Mouse (Mus musculus) limb, embryonic 14.5 days (tissue): ENCODE measurements around the gene Ubl7. TPM values are rescaled to one million over a fixed set of nuclear protein-coding genes. Genes with fewer than 3 reads are reported as not detected.

Source experiments
- ATAC-seq: fragments of 200-750 bp; cut with Nextera tagmentation; 2 replicates; pipeline ENCODE4 v1.8.0; 2017; ENCODE audit warnings: low read depth, moderate number of reproducible peaks, moderate TSS enrichment; ENCODE audit not compliant: low FRiP score
- DNase-seq: peaks from one replicate; pipeline ENCODE4 v3.0.0-alpha.2; 2015; ENCODE audit warnings: low spot score
- H3K27ac ChIP-seq: fragments of 300-500 bp; sonication (generic); replicated peaks from 2 replicates; pipeline ENCODE4 v1.5.1; 2014; ENCODE audit warnings: low read depth, mild to moderate bottlenecking, low read length, moderate library complexity, mixed read lengths
- H3K27me3 ChIP-seq: fragments of 300-500 bp; sonication (generic); 2 replicates; pipeline ENCODE4 v1.6.1; 2014; ENCODE audit warnings: low read length, mixed read lengths; ENCODE audit not compliant: control insufficient read depth, insufficient read depth
- H3K36me3 ChIP-seq: fragments of 300-500 bp; sonication (generic); 2 replicates; pipeline ENCODE4 v1.6.1; 2014; ENCODE audit warnings: mild to moderate bottlenecking, low read length, moderate library complexity, mixed read lengths; ENCODE audit not compliant: control insufficient read depth, insufficient read depth
- H3K4me1 ChIP-seq: fragments of 300-500 bp; sonication (generic); 2 replicates; pipeline ENCODE4 v1.6.1; 2014; ENCODE audit warnings: antibody characterized with exemption, low read length, mixed read lengths; ENCODE audit not compliant: control insufficient read depth, insufficient read depth
- H3K4me2 ChIP-seq: fragments of 300-500 bp; sonication (generic); replicated peaks from 2 replicates; pipeline ENCODE4 v1.6.1; 2014; ENCODE audit warnings: low read depth, mild to moderate bottlenecking, low read length, moderate library complexity; ENCODE audit not compliant: severe bottlenecking
- H3K4me3 ChIP-seq: fragments of 300-500 bp; sonication (generic); replicated peaks from 2 replicates; pipeline ENCODE4 v1.5.1; 2014; ENCODE audit warnings: low read length
- H3K9ac ChIP-seq: fragments of 300-500 bp; sonication (generic); 2 replicates; pipeline ENCODE4 v1.6.1; 2014; ENCODE audit warnings: mild to moderate bottlenecking, low read depth, low read length, moderate library complexity; ENCODE audit not compliant: severe bottlenecking
- H3K9me3 ChIP-seq: fragments of 300-500 bp; sonication (generic); 2 replicates; pipeline ENCODE4 v1.6.1; 2016; ENCODE audit warnings: low read length; ENCODE audit not compliant: control insufficient read depth
- POLR2A ChIP-seq: fragments of 200-500 bp; IDR thresholded peaks from 2 replicates; pipeline ENCODE4 v1.8.0; 2012; ENCODE audit warnings: inconsistent platforms, mild to moderate bottlenecking, moderate library complexity, borderline replicate concordance; ENCODE audit not compliant: insufficient read depth, insufficient read length; ENCODE audit errors: extremely low read depth
- WGBS: fragments of 180-500 bp; shearing (Covaris S2); extraction: QIAGEN DNeasy Blood & Tissue Kit; methylation state at CpG from one replicate; pipeline ENCODE4 v1.1.7; 2014; 5-methylcytosine and 5-hydroxymethylcytosine counted together
- polyA plus RNA-seq, 2 experiments: library from polyadenylated mRNA; depleted of rRNA in 1 of 2; stranded (reverse) in 1 of 2; unstranded in 1 of 2; fragments of >200 nt; fragmentation: Nextera tagmentation in 1 of 2; extraction: Ambion mirVana in 1 of 2; gene quantifications; 2 replicates each; pipeline versions ENCODE4 v1.2.1 to v1.2.3; 2012 to 2014

Ubl7 gene
- polyA plus RNA-seq, 2 experiments: 76.7 to 99.0 TPM

- no peak overlapping the region for H3K4me3 ChIP-seq
- DNase-seq: no peak
- no peak overlapping the region for H3K27ac ChIP-seq
- no peak overlapping the region for H3K4me2 ChIP-seq
- peaks cover 12% of the 10 kb centered on the region for H3K4me1 ChIP-seq
- 59% methylated on average over 5 of the region's 5 CpGs for WGBS
- no peaks in the 10 kb centered on the region for H3K9me3 ChIP-seq
- no peak overlapping the region for H3K9ac ChIP-seq
- peaks cover 36% of the 10 kb centered on the region for H3K27me3 ChIP-seq
- TF ChIP-seq POLR2A: no peak
- no peaks in the 10 kb centered on the region for H3K36me3 ChIP-seq
- ATAC-seq: no peak
Observed at GRCm38 (mm10) chr9:57938225-57939055, 27.7 kb downstream of the Ubl7 start.

GRCm38 (mm10) chr9:57939431-57940348 is 28.9 kb downstream of the Ubl7 start, which contains the start of gene Sema7a:
Gene Sema7a (plus strand): TSS chr9:57940112.
- Histone ChIP-seq H3K4me2 (peak within 1 kb of the TSS; percentile 97), H3K36me3 (no peaks in the 10 kb centered on the region), H3K4me3 (peak within 1 kb of the TSS; percentile 63), H3K4me1 (peaks cover 12% of the 10 kb centered on the region), H3K27me3 (peaks cover 36% of the 10 kb centered on the region), H3K9ac (peak within 1 kb of the TSS; percentile 66), H3K27ac (no peak within 1 kb of the TSS), H3K9me3 (no peaks in the 10 kb centered on the region)
- WGBS: 4% methylated on average over 36 of the region's 60 CpGs
- ATAC-seq (peak; percentile 80), DNase-seq (peak; percentile 72)
- TF ChIP-seq POLR2A: no peak

GRCm38 (mm10) chr9:57940349-57940794 is 29.6 kb downstream of the Ubl7 start:
- H3K27me3 ChIP-seq: peaks cover 36% of the 10 kb centered on the region
- under 1% methylated on average over 24 of the region's 44 CpGs for WGBS

GRCm38 (mm10) chr9:57940861-57941638 is 30.3 kb downstream of the Ubl7 start:
- no peak for TF ChIP-seq POLR2A
- H3K36me3 ChIP-seq: no peaks in the 10 kb centered on the region
- WGBS: 8% methylated on average over 26 of the region's 28 CpGs
- H3K9me3 ChIP-seq: no peaks in the 10 kb centered on the region
- H3K4me3 ChIP-seq: peak overlapping the region; percentile 63
- ATAC-seq (no peak), DNase-seq (no peak)
- peaks cover 12% of the 10 kb centered on the region for H3K4me1 ChIP-seq
- H3K9ac ChIP-seq: peak overlapping the region; percentile 66
- no peak overlapping the region for H3K27ac ChIP-seq
- H3K4me2 ChIP-seq: peak overlapping the region; percentile 97
- H3K27me3 ChIP-seq: peaks cover 36% of the 10 kb centered on the region

More at GRCm38 (mm10) chr9:57940349-57940794, 29.6 kb downstream of the Ubl7 start:
- H3K9ac ChIP-seq: peak overlapping the region; percentile 66
- peak overlapping the region; percentile 63 for H3K4me3 ChIP-seq
- DNase-seq (no peak), ATAC-seq (peak; percentile 56)
- no peak for TF ChIP-seq POLR2A
- H3K4me1 ChIP-seq: peaks cover 12% of the 10 kb centered on the region
- H3K27ac ChIP-seq: no peak overlapping the region
- no peaks in the 10 kb centered on the region for H3K9me3 ChIP-seq
- H3K36me3 ChIP-seq: no peaks in the 10 kb centered on the region
- peak overlapping the region; percentile 97 for H3K4me2 ChIP-seq

GRCm38 (mm10) chr9:57942039-57942438 is 31.3 kb downstream of the Ubl7 start:
- no peak overlapping the region for H3K4me2 ChIP-seq
- H3K27ac ChIP-seq: no peak overlapping the region
- peaks cover 36% of the 10 kb centered on the region for H3K27me3 ChIP-seq
- no peaks in the 10 kb centered on the region for H3K36me3 ChIP-seq
- DNase-seq (no peak), ATAC-seq (no peak)
- peaks cover 12% of the 10 kb centered on the region for H3K4me1 ChIP-seq
- 51% methylated on average over 2 of the region's 2 CpGs for WGBS
- no peaks in the 10 kb centered on the region for H3K9me3 ChIP-seq
- no peak for TF ChIP-seq POLR2A
- H3K9ac ChIP-seq: no peak overlapping the region
- no peak overlapping the region for H3K4me3 ChIP-seq
